Mouse (Mus musculus): ENCODE data around the gene Npy1r. TPM values are rescaled to one million over a fixed set of nuclear protein-coding genes. Genes with fewer than 3 reads are reported as not detected.

The Npy1r gene
- polyA plus RNA-seq, 1 experiment from 2014 or later, result 0.25 TPM

GRCm38 (mm10) chr8:66731957-66732356 lies 35.0 kb downstream of the Npy1r start:
- Histone ChIP-seq H3K4me3 (no peak overlapping the region), H3K9me3 (replicated peaks) (no peaks in the 10 kb centered on the region), H3K4me1 (no peaks in the 10 kb centered on the region), H3K4me2 (no peak overlapping the region), H3K36me3 (no peaks in the 10 kb centered on the region), H3K9ac (no peak overlapping the region), H3K27me3 (replicated peaks) (no peaks in the 10 kb centered on the region), H3K27ac (no peak overlapping the region)
- ATAC-seq, result no peak
- 41% methylated on average over 5 of the region's 5 CpGs for WGBS (ENCODE audit: insufficient replicate concordance)

- Histone ChIP-seq H3K4me3 (no peak overlapping the region), H3K4me2 (no peak overlapping the region), H3K9ac (no peak overlapping the region), H3K4me1 (no peaks in the 10 kb centered on the region), H3K9me3 (replicated peaks) (no peaks in the 10 kb centered on the region), H3K27ac (no peak overlapping the region), H3K36me3 (no peaks in the 10 kb centered on the region), H3K27me3 (replicated peaks) (no peaks in the 10 kb centered on the region)
- no peak for ATAC-seq
- 14% methylated on average over 1 of the region's 1 CpGs for WGBS (ENCODE audit: insufficient replicate concordance)
Observed at GRCm38 (mm10) chr8:66742359-66742758, 45.4 kb downstream of the Npy1r start.

GRCm38 (mm10) chr8:66745612-66746011 lies 48.6 kb downstream of the Npy1r start:
- H3K9ac ChIP-seq, result no peak overlapping the region
- no peak for ATAC-seq
- H3K9me3 ChIP-seq (replicated peaks), result no peaks in the 10 kb centered on the region
- H3K27me3 ChIP-seq (replicated peaks), result no peaks in the 10 kb centered on the region
- WGBS (ENCODE audit: insufficient replicate concordance), result 81% methylated on average over 3 of the region's 3 CpGs
- H3K36me3 ChIP-seq, result no peaks in the 10 kb centered on the region
- no peak overlapping the region for H3K27ac ChIP-seq
- H3K4me2 ChIP-seq, result no peak overlapping the region
- H3K4me3 ChIP-seq, result no peak overlapping the region
- H3K4me1 ChIP-seq, result no peaks in the 10 kb centered on the region

- no peaks in the 10 kb centered on the region for H3K27me3 ChIP-seq (replicated peaks)
- H3K36me3 ChIP-seq, result no peaks in the 10 kb centered on the region
- H3K4me2 ChIP-seq, result no peak overlapping the region
- H3K9me3 ChIP-seq (replicated peaks), result no peaks in the 10 kb centered on the region
- H3K27ac ChIP-seq, result no peak overlapping the region
- no peak for ATAC-seq
- H3K4me3 ChIP-seq, result no peak overlapping the region
- WGBS (ENCODE audit: insufficient replicate concordance), result 24% methylated on average over 2 of the region's 2 CpGs
- H3K9ac ChIP-seq, result no peak overlapping the region
- no peaks in the 10 kb centered on the region for H3K4me1 ChIP-seq
Observed at GRCm38 (mm10) chr8:66751621-66752020, 54.6 kb downstream of the Npy1r start.

- Histone ChIP-seq H3K4me3 (no peak overlapping the region), H3K4me1 (no peaks in the 10 kb centered on the region), H3K9me3 (replicated peaks) (no peaks in the 10 kb centered on the region), H3K9ac (no peak overlapping the region), H3K27me3 (replicated peaks) (no peaks in the 10 kb centered on the region), H3K4me2 (no peak overlapping the region), H3K27ac (no peak overlapping the region), H3K36me3 (no peaks in the 10 kb centered on the region)
- 57% methylated on average over 2 of the region's 2 CpGs for WGBS (ENCODE audit: insufficient replicate concordance)
- ATAC-seq, result no peak
Observed at GRCm38 (mm10) chr8:66756161-66756560, 59.2 kb downstream of the Npy1r start.

Other genes starting within 250 kb of the Npy1r start
- 12.2 and 12.7 TPM in 2 replicates for gene Tma16, start 210.7 kb upstream of the Npy1r start, polyA plus RNA-seq (2016; fragmentation: Nextera tagmentation; extraction: Ambion mirVana)
- gene Tktl2, start 185.4 kb upstream of the Npy1r start, polyA plus RNA-seq (2016; fragmentation: Nextera tagmentation; extraction: Ambion mirVana), result not detected in 2 replicates
- gene Npy5r, start 9.1 kb upstream of the Npy1r start, polyA plus RNA-seq (2016; fragmentation: Nextera tagmentation; extraction: Ambion mirVana), result not detected in 2 replicates
- gene Naf1, start 163.0 kb downstream of the Npy1r start, polyA plus RNA-seq (2016; fragmentation: Nextera tagmentation; extraction: Ambion mirVana), result 3.8 and 4.4 TPM in 2 replicates